Mouse (Mus musculus): ENCODE results near the gene Gm49396. TPM values are rescaled to one million over a fixed set of nuclear protein-coding genes. Genes with fewer than 3 reads are reported as not detected.
A peak's percentile ranks its signal among the peaks of the same experiment; 100 is the strongest.

Gm49396 gene
- polyA plus RNA-seq, 1 experiment from 2014 or later: 16.3 TPM

- Histone ChIP-seq H3K4me1 (replicated peaks) (peaks cover 20% of the 10 kb centered on the region), H3K9ac (replicated peaks) (peak overlapping the region; percentile 51), H3K27ac (peak overlapping the region; percentile 92), H3K36me3 (peaks cover 22% of the 10 kb centered on the region), H3K4me2 (peak overlapping the region; percentile 94), H3K9me3 (no peaks in the 10 kb centered on the region), H3K4me3 (replicated peaks) (peak overlapping the region; percentile 99), H3K27me3 (no peaks in the 10 kb centered on the region)
- 28% methylated on average over 40 of the region's 40 CpGs for WGBS
- peak; percentile 64 for ATAC-seq (ENCODE audit: insufficient number of reproducible peaks, insufficient read depth, low FRiP score, low TSS enrichment, low read depth)
Observed at GRCm38 (mm10) chr7:30589435-30590301, 26.5 kb downstream of the Gm49396 start.

- H3K27me3 ChIP-seq: peaks cover 5% of the 10 kb centered on the region
- H3K4me2 ChIP-seq: no peak overlapping the region
- H3K36me3 ChIP-seq: peaks cover 8% of the 10 kb centered on the region
- no peak overlapping the region; the same call in 1 of the 2 replicates for H3K9ac ChIP-seq (replicated peaks)
- H3K4me3 ChIP-seq (replicated peaks): no peak overlapping the region
- no peak for ATAC-seq (ENCODE audit: insufficient number of reproducible peaks, insufficient read depth, low FRiP score, low TSS enrichment, low read depth)
- H3K27ac ChIP-seq: no peak overlapping the region
- H3K9me3 ChIP-seq: no peaks in the 10 kb centered on the region
- peaks cover 20% of the 10 kb centered on the region for H3K4me1 ChIP-seq (replicated peaks)
- WGBS: 86% methylated on average over 9 of the region's 9 CpGs
Observed at GRCm38 (mm10) chr7:30590927-30591604, 27.9 kb downstream of the Gm49396 start.

GRCm38 (mm10) chr7:30591605-30591951, 28.4 kb downstream of the Gm49396 start:
- Histone ChIP-seq H3K4me3 (replicated peaks) (no peak overlapping the region), H3K9ac (replicated peaks) (no peak overlapping the region), H3K9me3 (no peaks in the 10 kb centered on the region), H3K36me3 (peaks cover 3% of the 10 kb centered on the region), H3K4me2 (no peak overlapping the region), H3K4me1 (replicated peaks) (peaks cover 17% of the 10 kb centered on the region), H3K27ac (no peak overlapping the region), H3K27me3 (peaks cover 5% of the 10 kb centered on the region)
- ATAC-seq (ENCODE audit: insufficient number of reproducible peaks, insufficient read depth, low FRiP score, low TSS enrichment, low read depth): no peak
- WGBS: 59% methylated on average over 4 of the region's 4 CpGs

- no peak for ATAC-seq (ENCODE audit: insufficient number of reproducible peaks, insufficient read depth, low FRiP score, low TSS enrichment, low read depth)
- H3K9me3 ChIP-seq: no peaks in the 10 kb centered on the region
- WGBS: 37% methylated on average over 5 of the region's 5 CpGs
Observed at GRCm38 (mm10) chr7:30592772-30593423, 29.8 kb downstream of the Gm49396 start.

GRCm38 (mm10) chr7:30593579-30594509, 30.7 kb downstream of the Gm49396 start:
- Histone ChIP-seq H3K27ac (no peak overlapping the region), H3K4me3 (replicated peaks) (no peak overlapping the region), H3K27me3 (peaks cover 5% of the 10 kb centered on the region), H3K4me1 (replicated peaks) (peaks cover 5% of the 10 kb centered on the region), H3K36me3 (no peaks in the 10 kb centered on the region), H3K9ac (replicated peaks) (no peak overlapping the region), H3K9me3 (no peaks in the 10 kb centered on the region), H3K4me2 (no peak overlapping the region)
- no peak for ATAC-seq (ENCODE audit: insufficient number of reproducible peaks, insufficient read depth, low FRiP score, low TSS enrichment, low read depth)
- 77% methylated on average over 10 of the region's 10 CpGs for WGBS

More at GRCm38 (mm10) chr7:30592772-30593423, 29.8 kb downstream of the Gm49396 start:
- Histone ChIP-seq H3K27me3 (peaks cover 5% of the 10 kb centered on the region), H3K4me2 (no peak overlapping the region), H3K9ac (replicated peaks) (no peak overlapping the region), H3K4me1 (replicated peaks) (peaks cover 5% of the 10 kb centered on the region), H3K36me3 (no peaks in the 10 kb centered on the region), H3K27ac (no peak overlapping the region), H3K4me3 (replicated peaks) (no peak overlapping the region)

- Histone ChIP-seq H3K4me2 (no peak overlapping the region), H3K4me1 (replicated peaks) (peaks cover 5% of the 10 kb centered on the region), H3K27ac (no peak overlapping the region), H3K4me3 (replicated peaks) (no peak overlapping the region), H3K9me3 (no peaks in the 10 kb centered on the region), H3K9ac (replicated peaks) (no peak overlapping the region), H3K27me3 (peaks cover 5% of the 10 kb centered on the region), H3K36me3 (no peaks in the 10 kb centered on the region)
- no peak for ATAC-seq (ENCODE audit: insufficient number of reproducible peaks, insufficient read depth, low FRiP score, low TSS enrichment, low read depth)
- WGBS: 68% methylated on average over 4 of the region's 4 CpGs
Observed at GRCm38 (mm10) chr7:30594510-30595024, 31.4 kb downstream of the Gm49396 start.

- no peak overlapping the region for H3K4me3 ChIP-seq (replicated peaks)
- H3K36me3 ChIP-seq: no peaks in the 10 kb centered on the region
- H3K27me3 ChIP-seq: peaks cover 5% of the 10 kb centered on the region
- no peak overlapping the region for H3K27ac ChIP-seq
- 80% methylated on average over 5 of the region's 5 CpGs for WGBS
- H3K9me3 ChIP-seq: no peaks in the 10 kb centered on the region
- H3K4me1 ChIP-seq (replicated peaks): no peaks in the 10 kb centered on the region
- H3K9ac ChIP-seq (replicated peaks): no peak overlapping the region
- no peak for ATAC-seq (ENCODE audit: insufficient number of reproducible peaks, insufficient read depth, low FRiP score, low TSS enrichment, low read depth)
- H3K4me2 ChIP-seq: no peak overlapping the region
Observed at GRCm38 (mm10) chr7:30596093-30596492, 32.9 kb downstream of the Gm49396 start.

- 77% methylated on average over 5 of the region's 5 CpGs for WGBS
- no peak overlapping the region for H3K4me3 ChIP-seq (replicated peaks)
- H3K4me2 ChIP-seq: no peak overlapping the region
- no peaks in the 10 kb centered on the region for H3K4me1 ChIP-seq (replicated peaks)
- peaks cover 5% of the 10 kb centered on the region for H3K27me3 ChIP-seq
- H3K9ac ChIP-seq (replicated peaks): no peak overlapping the region
- H3K9me3 ChIP-seq: 0 out of 2 replicates have a peak, but pooled peaks cover 2% of the 10 kb centered on the region
- no peaks in the 10 kb centered on the region for H3K36me3 ChIP-seq
- no peak overlapping the region for H3K27ac ChIP-seq
- no peak for ATAC-seq (ENCODE audit: insufficient number of reproducible peaks, insufficient read depth, low FRiP score, low TSS enrichment, low read depth)
Observed at GRCm38 (mm10) chr7:30596811-30597210, 33.7 kb downstream of the Gm49396 start.

- Histone ChIP-seq H3K9me3 (0 out of 2 replicates have a peak, but pooled peaks cover 4% of the 10 kb centered on the region), H3K4me1 (replicated peaks) (no peaks in the 10 kb centered on the region), H3K4me3 (replicated peaks) (no peak within 1 kb of the TSS), H3K36me3 (no peaks in the 10 kb centered on the region), H3K9ac (replicated peaks) (no peak within 1 kb of the TSS), H3K27me3 (peaks cover 5% of the 10 kb centered on the region), H3K27ac (no peak within 1 kb of the TSS), H3K4me2 (no peak within 1 kb of the TSS)
- WGBS: 92% methylated on average over 12 of the region's 12 CpGs
- ATAC-seq (ENCODE audit: insufficient number of reproducible peaks, insufficient read depth, low FRiP score, low TSS enrichment, low read depth): no peak
Observed at GRCm38 (mm10) chr7:30598786-30599185, 35.6 kb downstream of the Gm49396 start, which contains the start of gene Zbtb32. Gene Zbtb32 (minus strand): TSS chr7:30598909.

GRCm38 (mm10) chr7:30599933-30600353, 36.8 kb downstream of the Gm49396 start:
- H3K4me2 ChIP-seq: no peak overlapping the region
- peaks cover 3% of the 10 kb centered on the region for H3K27me3 ChIP-seq
- H3K4me1 ChIP-seq (replicated peaks): no peaks in the 10 kb centered on the region
- H3K27ac ChIP-seq: no peak overlapping the region
- no peak overlapping the region for H3K9ac ChIP-seq (replicated peaks)
- H3K4me3 ChIP-seq (replicated peaks): no peak overlapping the region
- 0 out of 2 replicates have a peak, but pooled peaks cover 4% of the 10 kb centered on the region for H3K9me3 ChIP-seq
- H3K36me3 ChIP-seq: no peaks in the 10 kb centered on the region
- peak; percentile 92 for ATAC-seq (ENCODE audit: insufficient number of reproducible peaks, insufficient read depth, low FRiP score, low TSS enrichment, low read depth)
- 3% methylated on average over 16 of the region's 16 CpGs for WGBS
